Mouse (Mus musculus): Measurements from ENCODE around the gene Reg2. TPM values are rescaled to one million over a fixed set of nuclear protein-coding genes. Genes with fewer than 3 reads are reported as not detected.
"Not testable (repeated sequence)": the region's sequence is repeated elsewhere in the genome, so short reads cannot be mapped to it uniquely, and the experiment has no call there.

The Reg2 gene
- not detected for total RNA-seq (2021)
- long read RNA-seq, experiment 1, result 0 reads
- long read RNA-seq, experiment 2, result 0 reads

DNA sequence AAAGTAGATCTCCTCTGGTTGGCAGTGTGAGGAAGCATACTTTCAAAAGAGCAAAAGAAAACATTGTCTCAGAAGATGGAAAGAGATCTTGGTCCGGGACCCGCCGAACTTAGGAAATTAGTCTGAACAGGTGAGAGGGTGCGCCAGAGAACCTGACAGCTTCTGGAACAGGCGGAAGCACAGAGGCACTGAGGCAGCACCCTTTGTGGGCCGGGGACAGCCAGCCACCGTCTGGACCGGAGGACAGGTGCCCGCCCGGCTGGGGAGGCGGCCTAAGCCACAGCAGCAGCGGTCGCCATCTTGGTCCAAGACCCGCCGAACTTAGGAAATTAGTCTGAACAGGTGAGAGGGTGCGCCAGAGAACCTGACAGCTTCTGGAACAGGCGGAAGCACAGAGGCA, at the start of gene Reg2:
TSS of gene Reg2 (plus strand) at position 301 of the 400 bp plus-strand sequence.
- intact Hi-C loops (cut with DNase I); DNase-seq: not testable (repeated sequence)

DNA sequence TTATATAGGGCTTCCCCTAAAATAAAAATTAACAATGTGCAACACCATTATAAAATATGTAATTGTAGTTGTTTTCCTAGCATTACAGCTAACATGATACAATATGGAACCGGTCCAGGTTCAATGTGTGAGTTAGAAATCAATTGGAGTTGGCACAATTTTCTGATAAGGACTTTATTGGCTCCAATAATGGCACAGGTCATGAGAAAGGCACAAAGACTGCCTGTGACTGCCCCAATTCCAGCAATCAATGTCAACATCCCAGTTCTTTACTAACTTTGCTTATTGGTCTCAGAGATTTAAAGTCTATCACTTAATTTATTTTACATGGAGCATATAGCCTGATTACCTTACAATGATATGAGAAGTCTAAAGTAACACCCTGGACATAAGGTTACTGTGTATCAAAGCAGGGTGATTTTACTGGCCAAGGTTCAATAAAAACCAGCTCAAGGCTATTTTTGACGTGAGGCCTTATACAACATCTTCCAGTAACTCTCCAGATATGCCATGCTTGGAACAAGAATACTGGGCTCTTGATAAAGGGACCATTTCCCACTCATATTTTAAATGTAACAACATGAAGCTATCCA, 33.4 kb upstream of the Reg2 start:
- intact Hi-C loops (cut with DNase I), result no loop called here
- no peak for DNase-seq

DNA sequence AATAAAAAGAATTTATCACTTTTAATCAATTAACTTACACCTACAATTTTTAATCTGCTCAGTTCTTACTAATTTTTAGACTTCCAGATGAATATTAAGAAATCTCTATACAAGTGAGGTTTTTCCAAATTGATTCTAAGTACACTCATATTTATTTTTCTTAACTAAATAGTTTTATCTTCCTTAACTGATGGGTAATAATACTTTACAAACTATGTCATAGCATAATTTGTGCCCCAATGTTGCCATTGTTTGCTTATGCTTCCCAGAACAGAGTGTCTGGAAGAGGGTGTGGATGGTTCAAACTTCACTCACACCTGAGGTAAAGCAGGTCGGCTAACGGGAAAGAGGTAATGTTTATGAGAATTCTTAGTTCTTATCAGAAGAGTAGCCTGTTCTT, 25.1 kb upstream of the Reg2 start, which contains the start of gene Reg3b:
TSS of gene Reg3b (plus strand) at position 301 of the 400 bp plus-strand sequence.
- intact Hi-C loops (cut with DNase I), result no loop called here
- DNase-seq, result no peak

DNA sequence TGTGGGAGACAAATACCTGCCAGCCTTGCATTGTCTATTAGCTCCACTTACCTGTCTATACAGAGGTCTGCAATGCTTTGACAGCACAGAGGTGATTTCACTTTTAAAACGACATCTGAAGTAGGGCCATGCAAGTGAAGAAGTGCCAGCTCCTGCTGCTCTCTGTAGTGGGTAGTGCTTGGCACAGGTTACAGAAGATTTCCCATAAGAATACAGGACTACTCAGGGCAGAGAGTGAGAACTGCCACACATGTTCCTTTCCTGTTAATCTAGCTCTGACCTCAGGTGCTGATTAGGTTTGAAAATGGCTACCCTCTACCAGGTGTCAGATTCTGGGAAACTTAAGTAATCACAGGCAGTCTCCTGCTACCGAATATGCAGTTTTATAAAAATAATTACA, 16.7 kb upstream of the Reg2 start, which contains the start of gene Reg3d:
TSS of gene Reg3d (minus strand) at position 101 of the 400 bp plus-strand sequence.
- DNase-seq, result no peak
- intact Hi-C loops (cut with DNase I), result no loop called here

DNA sequence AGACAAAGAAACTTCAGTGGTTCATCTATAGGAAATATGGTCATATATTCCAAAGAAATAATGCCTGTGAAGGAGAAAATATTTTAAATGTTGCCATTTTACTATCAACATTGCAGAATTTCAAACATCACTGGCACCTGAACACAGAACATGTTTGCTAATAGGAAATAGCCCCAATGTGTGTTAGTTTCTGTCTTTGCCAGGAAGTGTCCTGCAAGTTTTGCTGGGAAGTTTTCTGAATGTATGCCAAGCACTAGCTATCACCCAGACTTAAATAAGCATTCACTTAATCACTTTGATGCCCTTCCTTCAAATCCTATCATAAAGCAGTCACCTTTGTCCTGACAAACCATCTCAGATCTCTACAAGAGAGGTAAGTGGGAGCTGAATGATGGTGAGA, 15.0 kb upstream of the Reg2 start, which contains the start of gene Reg3a:
TSS of gene Reg3a (plus strand) at position 301 of the 400 bp plus-strand sequence.
- intact Hi-C loops (cut with DNase I), result no loop called here
- DNase-seq, result no peak

DNA sequence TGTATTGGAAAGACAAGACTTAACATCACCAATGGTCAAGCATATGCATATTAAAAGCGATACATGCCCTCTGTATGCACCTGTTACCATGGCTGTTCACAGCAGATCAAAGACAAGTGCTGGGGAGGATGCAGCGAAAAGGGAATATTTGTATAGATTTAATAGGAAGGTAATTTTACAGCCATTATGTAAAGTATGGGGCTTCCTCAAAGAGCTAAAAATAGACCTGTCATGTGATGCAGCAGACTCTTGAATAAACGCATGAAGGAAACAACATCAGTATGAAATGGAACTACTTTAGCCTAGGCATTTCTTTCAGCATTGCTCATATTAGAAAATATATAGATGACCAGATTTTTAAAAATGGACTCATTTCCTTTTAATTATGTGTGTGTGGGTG, 9.8 kb upstream of the Reg2 start:
- DNase-seq, result no peak
- intact Hi-C loops (cut with DNase I), result no loop called here

DNA sequence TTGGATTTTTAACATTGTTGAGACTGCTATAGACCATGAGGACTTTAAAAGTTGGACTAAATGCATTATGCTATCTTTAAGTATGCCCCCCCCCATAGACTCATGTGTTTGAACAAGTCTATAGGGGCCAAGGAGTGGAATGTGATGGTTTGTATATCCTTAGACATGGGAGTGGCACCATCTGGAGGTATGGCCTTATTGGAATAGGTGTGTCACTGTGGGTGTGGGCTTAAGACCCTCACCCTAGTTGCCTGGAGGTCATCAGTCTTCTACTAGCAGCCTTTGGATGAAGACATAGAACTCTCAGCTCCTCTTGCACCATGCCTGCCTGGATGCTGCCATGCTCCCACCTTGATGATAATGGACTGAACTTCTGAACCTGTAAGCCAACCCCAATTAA, 27.0 kb downstream of the Reg2 start, which contains the start of gene Reg1:
TSS of gene Reg1 (plus strand) at position 301 of the 400 bp plus-strand sequence.
- DNase-seq; intact Hi-C loops (cut with DNase I): not testable (repeated sequence)

DNA sequence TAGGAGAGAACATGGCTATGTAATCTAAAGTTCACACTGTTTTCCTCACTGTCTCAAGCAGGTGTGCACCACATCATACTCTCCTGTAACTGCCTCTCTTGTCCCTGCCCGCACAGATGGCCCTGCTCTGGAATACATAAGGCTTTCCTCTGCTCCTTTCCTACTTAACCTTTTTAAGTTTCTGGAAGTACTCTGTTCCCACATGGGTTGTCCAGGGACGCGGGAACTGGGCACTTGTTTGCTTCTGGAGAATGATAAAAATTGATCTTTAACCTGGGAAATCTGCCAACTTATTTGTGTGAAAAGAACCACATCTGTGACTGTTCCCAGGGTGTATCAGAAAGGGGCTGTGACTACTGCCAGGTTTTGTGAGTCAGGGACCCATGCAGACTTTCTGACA, 30.1 kb downstream of the Reg2 start:
- intact Hi-C loops (cut with DNase I), result no loop called here
- DNase-seq, result no peak

DNA sequence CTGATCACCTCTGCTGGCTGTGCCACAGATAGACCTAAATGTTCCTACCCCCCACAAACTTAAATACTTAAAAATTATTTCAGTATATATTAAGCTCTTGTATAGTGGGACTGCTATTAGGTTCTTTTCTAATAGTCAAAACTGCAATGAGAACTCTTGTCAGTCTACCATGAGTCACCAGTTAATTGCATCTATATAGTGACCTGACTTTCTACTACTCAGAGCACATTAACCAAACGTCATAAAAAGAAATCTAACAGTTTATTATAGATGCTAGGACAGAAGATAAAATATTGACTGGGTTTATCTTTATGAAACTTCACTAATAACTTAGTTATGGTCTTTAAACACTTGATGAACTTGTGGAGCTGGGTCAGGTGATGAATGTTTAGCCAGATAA, 51.8 kb downstream of the Reg2 start:
- DNase-seq, result no peak
- intact Hi-C loops (cut with DNase I), result no loop called here

DNA sequence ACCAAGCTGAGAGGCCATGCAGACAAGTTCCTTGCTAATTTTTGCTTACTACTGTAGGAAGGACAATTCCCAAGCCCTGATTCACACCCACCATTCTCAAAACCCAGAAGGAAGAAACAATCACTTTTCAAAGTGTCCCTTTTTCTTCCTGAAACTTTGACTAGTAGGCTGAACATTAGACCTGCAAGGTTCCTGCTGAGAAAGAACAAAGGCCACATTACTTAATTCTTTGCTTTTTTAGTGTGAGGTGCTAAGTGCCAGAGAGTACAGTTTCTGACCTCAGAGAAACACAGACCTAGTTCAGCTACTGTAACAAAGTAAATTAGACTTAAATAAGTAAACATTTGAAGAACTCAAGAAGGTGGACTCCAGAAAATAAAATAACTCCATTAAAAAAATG, 53.0 kb downstream of the Reg2 start:
- no peak for DNase-seq
- intact Hi-C loops (cut with DNase I), result no loop called here

DNA sequence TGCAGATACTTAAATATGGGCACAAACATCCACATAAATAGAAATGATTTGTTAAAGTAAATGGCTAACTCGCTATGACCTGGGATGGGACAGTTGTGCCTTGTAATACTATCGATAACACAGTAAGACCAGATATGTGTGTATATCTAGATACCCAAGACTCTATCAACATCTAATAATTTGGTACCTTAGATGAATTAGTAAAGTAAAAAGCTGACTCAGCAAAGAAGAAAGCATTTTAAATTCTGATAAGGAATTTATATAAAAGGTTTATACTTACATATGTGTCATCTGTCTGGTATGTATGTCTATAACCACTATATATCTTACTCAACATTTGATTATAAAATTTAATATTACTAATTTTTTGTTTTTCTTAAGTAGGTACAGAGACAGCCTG, 57.4 kb downstream of the Reg2 start:
- DNase-seq, result no peak
- intact Hi-C loops (cut with DNase I), result loop anchor here (5.0 kb wide), 1 partner anchor 139 kb away; no protein-coding TSS in a partner anchor

Other genes starting within 250 kb of the Reg2 start
- gene Reg3b, start 25.0 kb upstream of the Reg2 start, total RNA-seq (2021), result under 1 TPM in 1 of 2 experiments, not detected in 1; 0.29 TPM
- gene Reg3d, start 16.8 kb upstream of the Reg2 start, total RNA-seq (2021), result not detected
- not detected for gene Reg3a, start 14.9 kb upstream of the Reg2 start, total RNA-seq (2021)
- gene Reg1, start 27.1 kb downstream of the Reg2 start, total RNA-seq (2021), result not detected
- gene Reg3g, start 73.2 kb downstream of the Reg2 start, total RNA-seq (2021), result 1 to 10 TPM in 1 of 2 experiments, not detected in 1; 5.5 TPM

All from heart, postnatal 14 days (tissue).